Mouse (Mus musculus) left cerebral cortex, postnatal 10 days (tissue): Measurements from ENCODE around the gene Il2ra. TPM values are rescaled to one million over a fixed set of nuclear protein-coding genes. Genes with fewer than 3 reads are reported as not detected.
"Not testable (repeated sequence)": the region's sequence is repeated elsewhere in the genome, so short reads cannot be mapped to it uniquely, and the experiment has no call there.

Experiments used
- DNase-seq, 2 experiments: peaks; one replicate each; pipeline ENCODE4 v3.0.0; 2021 to 2022; ENCODE audit warnings: low spot score in 2 of 2, mixed read lengths in 1 of 2; ENCODE audit errors: extremely low spot score in 1 of 2
- intact Hi-C: fragments of 180-260 bp; cut with DNase I; formaldehyde crosslinking; loops from one replicate; pipeline ENCODE4 v1.15.1; 2025
- total RNA-seq, 2 experiments: library from RNA; stranded (reverse); gene quantifications; 2 replicates each; pipeline ENCODE4 v1.2.3; 2021

Il2ra gene
- total RNA-seq, result under 1 TPM; 0.11 to 0.22 TPM

- intact Hi-C loops, result no loop called here
- DNase-seq, result no peak
Measured at GRCm38 (mm10) chr2:11642451-11642941, at the start of gene Il2ra. Il2ra (plus strand) TSS chr2:11642807.

GRCm38 (mm10) chr2:11596690-11597089, 45.9 kb upstream of the Il2ra start:
- intact Hi-C loops, result no loop called here
- DNase-seq, result no peak

- intact Hi-C loops, result no loop called here
- no peak for DNase-seq
Measured at GRCm38 (mm10) chr2:11597906-11598305, 44.7 kb upstream of the Il2ra start.

GRCm38 (mm10) chr2:11601795-11602194, 40.8 kb upstream of the Il2ra start:
- intact Hi-C loops, result loop anchor here (2.0 to 5.0 kb wide), 2 partner anchors 85 to 271 kb away; no protein-coding TSS in a partner anchor

GRCm38 (mm10) chr2:11602506-11603489, 39.8 kb upstream of the Il2ra start:
- peak; percentile 93 to 96 for DNase-seq
- intact Hi-C loops, result loop anchor here (2.0 to 5.0 kb wide), 2 partner anchors 84 to 270 kb away; no protein-coding TSS in a partner anchor

More at GRCm38 (mm10) chr2:11601795-11602194, 40.8 kb upstream of the Il2ra start:
- no peak for DNase-seq

DNA sequence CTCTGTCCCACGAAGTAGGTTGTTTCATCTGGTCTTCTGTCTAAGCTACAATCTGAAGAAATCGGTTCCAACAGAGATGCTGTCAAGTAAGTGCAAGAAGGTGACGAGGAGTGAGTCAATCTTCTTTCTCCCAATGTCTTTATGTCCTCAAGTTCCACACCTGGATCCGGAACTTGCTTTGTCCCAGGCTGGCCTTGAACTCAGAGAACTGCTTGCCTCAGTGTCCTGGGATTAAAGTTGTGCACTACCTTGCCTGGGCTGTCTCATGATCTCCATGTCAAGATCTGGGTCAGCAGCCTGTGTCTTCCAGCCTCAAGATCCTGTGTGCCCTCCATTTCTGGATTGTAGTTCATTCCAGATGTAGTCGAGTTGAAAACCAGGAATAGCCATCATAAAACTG, 38.6 kb upstream of the Il2ra start, which contains the start of gene Rbm17:
Rbm17 (minus strand) TSS at position 101 of the 400 bp plus-strand sequence.
- intact Hi-C loops, result loop anchor here (5.0 kb wide), 1 partner anchor 268 kb away; no protein-coding TSS in a partner anchor

DNA sequence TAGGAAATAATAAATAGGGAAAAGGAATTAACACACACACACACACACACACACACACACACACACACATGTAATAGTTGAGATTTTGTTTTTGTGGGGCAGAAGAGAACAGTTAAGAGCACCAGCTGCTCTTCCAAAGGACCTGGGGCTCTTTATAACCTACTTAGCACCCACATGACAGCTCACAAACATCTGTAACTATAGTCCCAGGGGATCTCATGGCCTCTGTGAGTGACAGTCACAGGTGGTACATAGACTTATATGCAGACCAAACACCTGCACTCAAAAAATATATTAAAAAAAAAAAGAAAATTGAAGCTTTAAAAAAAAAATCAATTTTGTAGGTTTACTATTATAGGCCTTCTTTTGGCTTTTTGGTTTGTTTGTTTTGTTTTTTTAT, 37.7 kb upstream of the Il2ra start:
- intact Hi-C loops, result loop anchor here (5.0 kb wide), 1 partner anchor 267 kb away; no protein-coding TSS in a partner anchor
- no peak for DNase-seq

More for the DNA sequence above, 38.6 kb upstream of the Il2ra start, which contains the start of gene Rbm17:
- no peak for DNase-seq

- not testable (repeated sequence) for DNase-seq
Measured at GRCm38 (mm10) chr2:11606718-11607117, 35.9 kb upstream of the Il2ra start.

GRCm38 (mm10) chr2:11612939-11613338, 29.7 kb upstream of the Il2ra start:
- intact Hi-C loops, DNase-seq: not testable (repeated sequence)

More at GRCm38 (mm10) chr2:11606718-11607117, 35.9 kb upstream of the Il2ra start:
- intact Hi-C loops, result not testable (repeated sequence)

DNA sequence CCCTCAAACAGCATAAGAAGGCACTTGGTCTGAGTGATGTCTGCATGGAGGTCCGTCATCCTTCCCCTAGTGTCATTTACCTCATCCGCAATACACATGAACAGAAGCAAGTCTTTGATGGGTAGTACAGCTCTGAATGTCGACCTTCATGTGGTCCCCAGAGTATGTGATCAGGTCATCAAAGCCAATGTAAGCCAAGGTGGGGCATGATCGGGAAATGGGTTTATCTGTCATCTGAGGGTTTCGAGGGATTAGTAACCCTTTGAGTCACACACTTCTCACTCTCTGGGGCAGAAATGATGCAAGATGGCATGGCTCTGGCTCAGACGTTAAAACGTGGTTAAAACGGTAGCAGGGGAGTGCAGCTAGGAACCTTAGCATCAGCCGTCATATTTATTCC, 25.8 kb upstream of the Il2ra start:
- DNase-seq, result no peak
- intact Hi-C loops, result no loop called here

DNA sequence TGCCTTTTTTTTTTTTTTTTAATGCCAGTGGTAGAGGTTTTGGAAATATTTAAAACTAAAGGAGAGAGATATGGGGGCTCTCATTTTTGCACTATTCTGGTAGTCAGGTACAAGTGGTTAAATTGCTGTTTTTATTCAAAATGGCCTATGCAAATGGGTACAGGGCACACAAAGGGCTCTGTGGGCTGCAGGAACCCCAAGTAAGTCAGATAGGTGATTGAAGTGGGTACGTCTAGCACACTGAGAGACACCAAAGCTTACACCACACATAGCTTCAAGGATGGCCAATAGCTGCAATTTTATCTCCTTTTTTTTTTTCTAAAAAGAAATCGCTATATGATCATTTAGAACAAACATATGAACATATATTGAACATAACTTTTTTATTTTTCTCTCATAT, 23.0 kb upstream of the Il2ra start:
- intact Hi-C loops, result no loop called here
- DNase-seq, result no peak

DNA sequence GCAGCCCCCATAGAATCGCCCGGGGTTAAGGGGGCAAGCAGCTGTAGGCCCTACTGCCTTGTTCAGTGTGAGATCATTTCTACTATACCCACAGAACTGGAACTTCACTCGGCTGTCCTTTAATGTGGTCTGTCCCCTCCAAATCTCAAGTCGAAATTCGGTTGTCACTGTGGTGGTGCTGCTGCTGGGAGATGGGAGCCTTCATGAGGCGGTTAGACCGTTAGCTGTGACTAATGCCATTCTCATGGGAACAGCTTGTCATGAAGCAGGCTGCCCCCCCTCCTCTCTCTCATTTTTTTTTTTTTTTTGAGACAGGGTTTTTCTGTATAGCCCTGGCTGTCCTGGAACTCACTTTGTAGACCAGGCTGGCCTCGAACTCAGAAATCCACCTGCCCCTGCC, 19.4 kb upstream of the Il2ra start:
- DNase-seq, result no peak
- intact Hi-C loops, result no loop called here

DNA sequence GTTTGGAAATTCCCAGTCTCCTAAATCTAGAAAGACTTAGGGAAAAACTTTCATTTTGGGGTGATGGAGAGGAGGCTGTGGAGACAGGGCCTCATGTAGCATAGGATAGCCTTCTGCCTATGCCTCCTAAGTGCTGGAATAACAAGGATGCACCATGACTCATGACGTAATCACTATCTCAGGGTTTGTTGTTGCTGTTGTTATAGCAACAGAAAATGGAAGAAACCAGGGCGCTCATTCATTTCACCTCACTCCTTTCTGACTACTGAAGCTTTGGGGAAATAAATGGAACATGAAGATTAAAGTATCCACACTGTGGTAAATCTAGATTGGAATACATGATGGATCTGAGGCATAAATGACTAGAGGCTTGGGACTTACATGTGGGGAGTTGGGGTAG, 18.9 kb upstream of the Il2ra start:
- intact Hi-C loops, result no loop called here

DNA sequence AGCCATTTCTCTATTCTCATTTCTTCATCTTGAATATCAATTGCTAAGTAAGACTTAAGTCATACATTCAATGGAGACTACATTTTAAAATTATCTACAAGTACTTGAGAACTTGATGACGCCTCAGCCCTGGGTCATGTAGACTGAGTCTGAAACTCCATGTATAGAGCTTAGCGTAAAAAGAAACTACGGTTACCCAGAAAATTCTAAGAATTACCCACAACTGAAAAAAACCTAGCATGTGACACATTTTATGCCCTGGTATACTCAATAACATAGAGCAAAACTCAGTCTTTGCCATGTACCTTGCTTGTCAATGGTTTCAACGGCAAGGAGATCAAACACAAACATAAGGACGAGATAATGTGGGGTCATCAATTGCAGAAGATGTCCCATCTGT, 16.7 kb upstream of the Il2ra start, which contains the start of gene Gm17490:
Gm17490 (minus strand) TSS at position 375 of the 400 bp plus-strand sequence.
- no peak for DNase-seq
- intact Hi-C loops, result no loop called here

More for the DNA sequence above, 18.9 kb upstream of the Il2ra start:
- no peak for DNase-seq

GRCm38 (mm10) chr2:11635035-11635434, 7.6 kb upstream of the Il2ra start:
- intact Hi-C loops, result no loop called here
- no peak for DNase-seq

DNA sequence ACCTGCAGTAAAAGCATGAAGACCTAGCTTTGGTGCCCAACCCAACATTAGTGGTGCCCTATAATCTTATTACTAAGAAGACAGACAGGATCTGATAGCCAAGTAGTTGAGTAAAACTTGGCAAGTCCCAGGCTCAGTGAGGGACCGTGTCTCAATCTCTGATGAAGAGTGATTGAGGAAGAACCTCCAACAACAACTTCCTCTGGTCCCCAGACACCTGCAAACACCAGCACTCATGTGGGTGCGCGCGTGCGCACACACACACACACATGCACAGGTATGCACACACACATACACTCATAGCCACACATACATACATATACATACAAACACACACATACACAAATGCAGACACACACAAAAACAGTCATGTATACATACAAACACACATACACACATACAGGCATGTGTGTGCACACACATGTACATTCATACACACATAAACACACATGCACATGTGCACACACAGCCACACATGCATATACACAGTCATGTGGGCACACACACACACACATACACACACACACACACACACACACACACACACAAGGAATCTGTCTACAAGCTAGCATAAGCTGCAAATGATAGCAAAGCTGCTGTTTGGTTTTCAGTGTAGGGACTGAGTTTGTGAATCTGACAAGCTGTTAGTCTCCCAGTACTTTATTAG, 7.0 kb upstream of the Il2ra start:
- intact Hi-C loops, result no loop called here
- DNase-seq, result no peak

DNA sequence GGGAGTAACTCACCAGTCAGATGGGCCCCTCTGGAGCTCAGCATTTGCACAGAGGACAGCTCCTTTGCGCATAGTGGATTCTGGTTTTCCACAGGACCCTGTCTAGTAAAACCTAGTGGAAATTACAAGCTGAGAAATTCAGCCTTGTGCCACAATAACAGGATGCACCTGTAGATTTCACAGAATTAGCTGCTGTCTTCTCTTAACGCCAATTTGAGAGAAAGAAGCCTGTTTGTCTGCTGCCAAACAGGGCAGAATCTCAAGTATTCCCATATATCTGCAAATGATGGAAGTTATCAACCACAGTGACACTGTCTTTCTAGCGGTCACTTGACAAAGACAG, 6.5 kb upstream of the Il2ra start:
- intact Hi-C loops, result no loop called here
- DNase-seq, result no peak

DNA sequence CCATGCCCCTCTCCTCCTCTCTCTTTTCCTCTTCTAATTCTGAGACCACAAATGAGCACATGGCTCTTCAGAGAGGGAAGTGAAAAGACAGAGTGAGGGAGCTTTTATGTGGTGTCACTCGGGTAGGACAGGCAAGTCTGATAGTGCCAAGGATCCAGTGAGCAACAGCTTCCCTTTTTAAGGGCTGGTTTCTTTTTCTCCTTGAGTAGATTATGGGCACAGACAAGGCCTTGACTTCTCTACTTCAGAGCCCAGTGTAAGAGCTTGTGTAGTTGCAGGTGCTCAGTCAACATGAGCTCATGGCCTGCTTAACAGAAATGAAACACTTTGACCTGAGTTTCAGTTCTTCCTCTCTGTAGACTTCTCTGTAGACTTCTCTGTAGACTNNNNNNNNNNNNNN, 5.5 kb upstream of the Il2ra start:
- no peak for DNase-seq
- intact Hi-C loops, result no loop called here

- DNase-seq, result no peak
- intact Hi-C loops, result no loop called here
Measured at GRCm38 (mm10) chr2:11644057-11644456, 1.4 kb downstream of the Il2ra start.
